Mouse (Mus musculus) kidney, postnatal 0 days (tissue): ENCODE measurements at regions not wholly inside any gene's neighbourhood (a gene's known extent, or its start where the extent isn't known, plus 50 kb on each side); places are given as distances from the start of the nearest gene placed in this dataset.
A peak's percentile ranks its signal among the peaks of the same experiment; 100 is the strongest.

Source experiments
- ATAC-seq: fragments of 200-750 bp; cut with Nextera tagmentation; replicated peaks from 2 replicates; pipeline ENCODE4 v1.8.0; 2017; ENCODE audit warnings: low read depth, moderate number of reproducible peaks, moderate TSS enrichment, moderate library complexity; ENCODE audit not compliant: low FRiP score
- DNase-seq: peaks from one replicate; pipeline ENCODE4 v3.0.0-alpha.2; 2016; ENCODE audit warnings: low spot score
- H3K27ac ChIP-seq: fragments of 300-500 bp; sonication (generic); 2 replicates; pipeline ENCODE4 v1.5.1; 2014; ENCODE audit warnings: mild to moderate bottlenecking
- H3K27me3 ChIP-seq: fragments of 300-500 bp; sonication (generic); 2 replicates; pipeline ENCODE4 v1.6.1; 2014; ENCODE audit warnings: low read length, mixed read lengths; ENCODE audit not compliant: insufficient read depth
- H3K36me3 ChIP-seq: fragments of 300-500 bp; sonication (generic); 2 replicates; pipeline ENCODE4 v1.6.1; 2014; ENCODE audit warnings: low read length, mixed read lengths; ENCODE audit not compliant: insufficient read depth
- H3K4me1 ChIP-seq: fragments of 300-500 bp; sonication (generic); replicated peaks from 2 replicates; pipeline ENCODE4 v1.6.1; 2014; ENCODE audit warnings: antibody characterized with exemption, low read length, mixed read lengths; ENCODE audit not compliant: insufficient read depth
- H3K4me2 ChIP-seq: fragments of 300-500 bp; sonication (generic); 2 replicates; pipeline ENCODE4 v1.6.1; 2014; ENCODE audit warnings: mild to moderate bottlenecking, low read length, moderate library complexity, mixed read lengths
- H3K4me3 ChIP-seq: fragments of 300-500 bp; sonication (generic); replicated peaks from 2 replicates; pipeline ENCODE4 v1.5.1; 2014; ENCODE audit warnings: low read depth, low read length
- H3K9ac ChIP-seq: fragments of 300-500 bp; sonication (generic); 2 replicates; pipeline ENCODE4 v1.6.1; 2014; ENCODE audit warnings: low read depth, low read length
- H3K9me3 ChIP-seq: fragments of 300-500 bp; sonication (generic); replicated peaks from 2 replicates; pipeline ENCODE4 v1.6.1; 2016; ENCODE audit warnings: low read length, inconsistent platforms, mixed read lengths
- CTCF ChIP-seq: IDR thresholded peaks from 2 replicates; pipeline ENCODE4 v1.5.1; 2016; ENCODE audit warnings: antibody characterized with exemption, low read depth, mild to moderate bottlenecking, moderate library complexity
- WGBS: fragments of 180-500 bp; shearing (Covaris S2); extraction: QIAGEN DNeasy Blood & Tissue Kit; methylation state at CpG from one replicate; pipeline ENCODE4 v1.1.7; 2014; 5-methylcytosine and 5-hydroxymethylcytosine counted together

- WGBS, result 86% methylated on average over 7 of the region's 7 CpGs
- Histone ChIP-seq H3K27ac (no peak overlapping the region), H3K4me3 (no peak overlapping the region), H3K4me1 (no peaks in the 10 kb centered on the region), H3K9me3 (no peaks in the 10 kb centered on the region), H3K9ac (no peak overlapping the region), H3K27me3 (no peaks in the 10 kb centered on the region), H3K4me2 (no peak overlapping the region), H3K36me3 (no peaks in the 10 kb centered on the region)
- DNase-seq (no peak), ATAC-seq (no peak)
- TF ChIP-seq CTCF, result no peak
Measured at GRCm38 (mm10) chr6:118330496-118330895, 88.8 kb downstream of the Bms1 start.

- no peak for DNase-seq
- Histone ChIP-seq H3K9me3 (no peaks in the 10 kb centered on the region), H3K4me3 (no peak overlapping the region), H3K4me1 (no peaks in the 10 kb centered on the region), H3K4me2 (no peak overlapping the region), H3K27me3 (no peaks in the 10 kb centered on the region), H3K9ac (no peak overlapping the region), H3K36me3 (no peaks in the 10 kb centered on the region), H3K27ac (no peak overlapping the region)
- TF ChIP-seq CTCF, result peak; percentile 57
- no peak for ATAC-seq
- 82% methylated on average over 6 of the region's 6 CpGs for WGBS
Measured at GRCm38 (mm10) chr6:118327458-118327857, 91.8 kb downstream of the Bms1 start.

GRCm38 (mm10) chr6:118325681-118326080 is 93.6 kb downstream of the Bms1 start:
- no peak for ATAC-seq
- H3K27me3 ChIP-seq, result no peaks in the 10 kb centered on the region
- no peaks in the 10 kb centered on the region for H3K9me3 ChIP-seq
- H3K9ac ChIP-seq, result no peak overlapping the region
- H3K27ac ChIP-seq, result no peak overlapping the region
- no peak overlapping the region for H3K4me2 ChIP-seq
- no peak overlapping the region for H3K4me3 ChIP-seq
- no peak for TF ChIP-seq CTCF
- no peak for DNase-seq
- no peaks in the 10 kb centered on the region for H3K36me3 ChIP-seq
- no peaks in the 10 kb centered on the region for H3K4me1 ChIP-seq
- WGBS, result 84% methylated on average over 1 of the region's 1 CpGs

GRCm38 (mm10) chr6:118324559-118324958 is 94.7 kb downstream of the Bms1 start:
- Histone ChIP-seq H3K27me3 (no peaks in the 10 kb centered on the region), H3K4me1 (no peaks in the 10 kb centered on the region)
- 76% methylated on average over 4 of the region's 4 CpGs for WGBS

GRCm38 (mm10) chr6:118323052-118323451 is 96.2 kb downstream of the Bms1 start:
- H3K27me3 ChIP-seq, result no peaks in the 10 kb centered on the region
- H3K9me3 ChIP-seq, result no peaks in the 10 kb centered on the region
- ATAC-seq, result no peak
- no peak overlapping the region for H3K4me2 ChIP-seq
- WGBS, result 73% methylated on average over 6 of the region's 6 CpGs
- H3K4me1 ChIP-seq, result no peaks in the 10 kb centered on the region
- no peak overlapping the region for H3K27ac ChIP-seq
- H3K36me3 ChIP-seq, result no peaks in the 10 kb centered on the region
- H3K9ac ChIP-seq, result no peak overlapping the region
- no peak for DNase-seq
- H3K4me3 ChIP-seq, result no peak overlapping the region
- no peak for TF ChIP-seq CTCF

More at GRCm38 (mm10) chr6:118324559-118324958, 94.7 kb downstream of the Bms1 start:
- no peak overlapping the region for H3K9ac ChIP-seq
- DNase-seq (no peak), ATAC-seq (no peak)
- H3K27ac ChIP-seq, result no peak overlapping the region
- no peak overlapping the region for H3K4me2 ChIP-seq
- H3K4me3 ChIP-seq, result no peak overlapping the region
- no peaks in the 10 kb centered on the region for H3K36me3 ChIP-seq
- TF ChIP-seq CTCF, result no peak
- H3K9me3 ChIP-seq, result no peaks in the 10 kb centered on the region

GRCm38 (mm10) chr6:118322631-118323030 is 96.6 kb downstream of the Bms1 start:
- H3K9me3 ChIP-seq, result no peaks in the 10 kb centered on the region
- no peak for ATAC-seq
- no peaks in the 10 kb centered on the region for H3K27me3 ChIP-seq
- no peak overlapping the region for H3K4me2 ChIP-seq
- no peak for TF ChIP-seq CTCF
- no peak overlapping the region for H3K27ac ChIP-seq
- no peak overlapping the region for H3K4me3 ChIP-seq
- no peak overlapping the region for H3K9ac ChIP-seq
- 69% methylated on average over 5 of the region's 5 CpGs for WGBS
- H3K36me3 ChIP-seq, result no peaks in the 10 kb centered on the region
- no peak for DNase-seq
- no peaks in the 10 kb centered on the region for H3K4me1 ChIP-seq

- TF ChIP-seq CTCF, result no peak
- Histone ChIP-seq H3K9me3 (no peaks in the 10 kb centered on the region), H3K4me3 (no peak overlapping the region), H3K4me2 (no peak overlapping the region), H3K36me3 (no peaks in the 10 kb centered on the region), H3K27ac (no peak overlapping the region), H3K4me1 (no peaks in the 10 kb centered on the region), H3K9ac (no peak overlapping the region), H3K27me3 (no peaks in the 10 kb centered on the region)
- 88% methylated on average over 6 of the region's 6 CpGs for WGBS
- ATAC-seq, result no peak
- DNase-seq, result no peak
Measured at GRCm38 (mm10) chr6:118322061-118322460, 97.2 kb downstream of the Bms1 start.
